Mouse (Mus musculus) heart, adult 2 months (tissue): ENCODE measurements around the gene Eid1. TPM values are rescaled to one million over a fixed set of nuclear protein-coding genes. Genes with fewer than 3 reads are reported as not detected.

Source experiments
- DNase-seq, 2 experiments: peaks; one replicate each; pipeline ENCODE4 v3.0.0; 2021
- H3K27ac ChIP-seq: fragments of 200-600 bp; 2 replicates; pipeline ENCODE4 v1.8.1; 2022
- H3K27me3 ChIP-seq: fragments of 200-500 bp; 2 replicates; pipeline ENCODE4 v1.6.1; 2012; ENCODE audit warnings: mild to moderate bottlenecking, low read length, inconsistent platforms, mixed read lengths; ENCODE audit not compliant: control insufficient read depth, insufficient read depth
- H3K36me3 ChIP-seq: fragments of 200-500 bp; 2 replicates; pipeline ENCODE4 v1.6.1; 2012; ENCODE audit warnings: low read length, inconsistent platforms; ENCODE audit not compliant: control insufficient read depth, insufficient read depth
- H3K4me1 ChIP-seq: fragments of 200-500 bp; 2 replicates; pipeline ENCODE4 v1.6.1; 2011; ENCODE audit warnings: low read length; ENCODE audit not compliant: control insufficient read depth, insufficient read depth
- H3K4me3 ChIP-seq: fragments of 200-600 bp; 2 replicates; pipeline ENCODE4 v1.8.1; 2022
- H3K79me2 ChIP-seq: fragments of 200-500 bp; replicated peaks from 2 replicates; pipeline ENCODE4 v1.6.1; 2012; ENCODE audit warnings: mild to moderate bottlenecking, inconsistent platforms, low read length, moderate library complexity, mixed read lengths; ENCODE audit not compliant: control insufficient read depth, insufficient read depth
- H3K9ac ChIP-seq: fragments of 200-500 bp; 2 replicates; pipeline ENCODE4 v1.6.1; 2012; ENCODE audit warnings: low read depth, mild to moderate bottlenecking, control low read depth, inconsistent platforms, low read length, mixed read lengths
- CTCF ChIP-seq: fragments of 200-600 bp; IDR thresholded peaks from 2 replicates; pipeline ENCODE4 v1.8.1; 2022; ENCODE audit warnings: antibody characterized with exemption, mild to moderate bottlenecking, moderate library complexity
- EP300 ChIP-seq: fragments of 200-500 bp; IDR thresholded peaks from 2 replicates; pipeline ENCODE4 v1.6.1; 2011; ENCODE audit warnings: low read depth, low read length, control low read depth; ENCODE audit not compliant: insufficient read depth
- POLR2A ChIP-seq: fragments of 200-500 bp; IDR thresholded peaks from 2 replicates; pipeline ENCODE4 v1.6.1; 2011; ENCODE audit warnings: mild to moderate bottlenecking, low read depth, low read length, control low read depth; ENCODE audit not compliant: insufficient read depth
- WGBS: fragments of 180-500 bp; shearing (Covaris S2); methylation state at CpG from one replicate; pipeline ENCODE4 v1.1.7; 2018; 5-methylcytosine and 5-hydroxymethylcytosine counted together
- intact Hi-C: fragments of 180-260 bp; cut with DNase I; formaldehyde crosslinking; loops from one replicate; pipeline ENCODE4 v1.15.1; 2025
- polyA plus RNA-seq: library from polyadenylated mRNA; depleted of rRNA; stranded (reverse); fragments of >200 nt; gene quantifications from 2 replicates; pipeline ENCODE4 v1.2.3, GENCODE M21; 2012; rRNA removed
- total RNA-seq, 2 experiments: library from RNA; stranded (reverse); gene quantifications; 2 replicates each; pipeline ENCODE4 v1.2.3; 2021

Gene Eid1
- total and polyA plus RNA-seq, 3 experiments, result 12.6 to 45.7 (median 44.3) TPM

- 28% methylated on average over 5 of the region's 5 CpGs for WGBS
Observed at GRCm38 (mm10) chr2:125706510-125706921, 33.6 kb downstream of the Eid1 start.

GRCm38 (mm10) chr2:125716599-125716998, 43.7 kb downstream of the Eid1 start:
- H3K9ac ChIP-seq, result no peak overlapping the region
- no peaks in the 10 kb centered on the region for H3K4me1 ChIP-seq
- TF ChIP-seq EP300 (no peak), CTCF (no peak), POLR2A (no peak)
- intact Hi-C loops, result no loop called here
- no peak for DNase-seq
- H3K4me3 ChIP-seq, result no peak overlapping the region
- no peaks in the 10 kb centered on the region for H3K36me3 ChIP-seq
- H3K27ac ChIP-seq, result no peak overlapping the region
- 75% methylated on average over 8 of the region's 8 CpGs for WGBS
- peaks cover under 1% of the 10 kb centered on the region; the same call in 1 of the 2 replicates for H3K27me3 ChIP-seq
- H3K79me2 ChIP-seq, result no peaks in the 10 kb centered on the region

More at GRCm38 (mm10) chr2:125706510-125706921, 33.6 kb downstream of the Eid1 start:
- H3K27me3 ChIP-seq, result no peaks in the 10 kb centered on the region
- H3K36me3 ChIP-seq, result no peaks in the 10 kb centered on the region
- TF ChIP-seq POLR2A (no peak), CTCF (no peak), EP300 (no peak)
- H3K4me3 ChIP-seq, result no peak overlapping the region
- H3K27ac ChIP-seq, result no peak overlapping the region
- DNase-seq, result no peak
- intact Hi-C loops, result no loop called here
- H3K9ac ChIP-seq, result no peak overlapping the region
- H3K79me2 ChIP-seq, result no peaks in the 10 kb centered on the region
- H3K4me1 ChIP-seq, result peaks cover 2% of the 10 kb centered on the region

GRCm38 (mm10) chr2:125723086-125723407, 50.2 kb downstream of the Eid1 start:
- H3K27me3 ChIP-seq, result peaks cover 4% of the 10 kb centered on the region; the same call in 1 of the 2 replicates
- intact Hi-C loops, result no loop called here
- H3K4me3 ChIP-seq, result peak overlapping the region; percentile 47; the same call in 1 of the 2 replicates
- H3K27ac ChIP-seq, result no peak overlapping the region
- no peak for TF ChIP-seq EP300
- no peak for TF ChIP-seq POLR2A
- no peak for TF ChIP-seq CTCF
- H3K4me1 ChIP-seq, result no peaks in the 10 kb centered on the region
- H3K9ac ChIP-seq, result peak overlapping the region; percentile 38; the same call in 1 of the 2 replicates
- no peaks in the 10 kb centered on the region for H3K79me2 ChIP-seq
- DNase-seq, result no peak
- 11% methylated on average over 18 of the region's 18 CpGs for whole genome bisulfite sequencing
- H3K36me3 ChIP-seq, result no peaks in the 10 kb centered on the region

GRCm38 (mm10) chr2:125723408-125724085, 50.7 kb downstream of the Eid1 start:
- intact Hi-C loops, result no loop called here
- Histone ChIP-seq H3K9ac (peak overlapping the region; percentile 38), H3K27ac (no peak overlapping the region), H3K27me3 (peaks cover 4% of the 10 kb centered on the region; the same call in 1 of the 2 replicates), H3K4me3 (peak overlapping the region; percentile 47), H3K36me3 (no peaks in the 10 kb centered on the region), H3K79me2 (no peaks in the 10 kb centered on the region), H3K4me1 (no peaks in the 10 kb centered on the region)
- TF ChIP-seq CTCF, result peak; percentile 59
- no peak for TF ChIP-seq POLR2A
- DNase-seq, result peak; percentile 60 to 71
- WGBS, result 1% methylated on average over 34 of the region's 34 CpGs

GRCm38 (mm10) chr2:125724086-125724430, 51.2 kb downstream of the Eid1 start, which contains the start of gene Shc4:
Gene Shc4, minus strand, starts transcription at chr2:125724148.
- no peak for TF ChIP-seq POLR2A
- H3K4me3 ChIP-seq, result peak within 1 kb of the TSS; percentile 47
- DNase-seq, result peak in 1 of 2 experiments; percentile 10
- H3K36me3 ChIP-seq, result no peaks in the 10 kb centered on the region
- intact Hi-C loops, result no loop called here
- H3K9ac ChIP-seq, result peak within 1 kb of the TSS; percentile 38
- H3K79me2 ChIP-seq, result no peaks in the 10 kb centered on the region
- H3K4me1 ChIP-seq, result no peaks in the 10 kb centered on the region
- H3K27ac ChIP-seq, result no peak within 1 kb of the TSS
- peaks cover 4% of the 10 kb centered on the region; the same call in 1 of the 2 replicates for H3K27me3 ChIP-seq
- under 1% methylated on average over 15 of the region's 15 CpGs for WGBS

Other genes starting within 250 kb of the Eid1 start
- gene Gm9913, start 168.0 kb upstream of the Eid1 start, total RNA-seq, result under 1 TPM; 0.21 to 0.23 TPM
- 0.29 and 0.35 TPM in 2 replicates for gene Gm9913, start 168.0 kb upstream of the Eid1 start, polyA plus RNA-seq
- gene Fbn1, start 165.1 kb upstream of the Eid1 start, total RNA-seq, result 10 to 100 TPM; 28.8 to 43.9 TPM
- 15.0 and 27.6 TPM in 2 replicates for gene Fbn1, start 165.1 kb upstream of the Eid1 start, polyA plus RNA-seq
- 1 to 10 TPM; 1.4 TPM for gene Cep152, start 48.0 kb upstream of the Eid1 start, total RNA-seq
- 0.51 and 1.2 TPM in 2 replicates for gene Cep152, start 48.0 kb upstream of the Eid1 start, polyA plus RNA-seq
- under 1 TPM; 0.44 to 0.77 TPM for gene Shc4, start 51.1 kb downstream of the Eid1 start, total RNA-seq
- 0.31 and 0.38 TPM in 2 replicates for gene Shc4, start 51.1 kb downstream of the Eid1 start, polyA plus RNA-seq
- 10 to 100 TPM; 23.1 to 28.9 TPM for gene Secisbp2l, start 109.8 kb downstream of the Eid1 start, total RNA-seq
- 6.9 and 10.6 TPM in 2 replicates for gene Secisbp2l, start 109.8 kb downstream of the Eid1 start, polyA plus RNA-seq
- 10 to 100 TPM; 10.1 TPM for gene Galk2, start 186.0 kb downstream of the Eid1 start, total RNA-seq
- 8.9 and 10.6 TPM in 2 replicates for gene Galk2, start 186.0 kb downstream of the Eid1 start, polyA plus RNA-seq
- gene Cops2, start 186.0 kb downstream of the Eid1 start, total RNA-seq, result 10 to 100 TPM; 83.9 to 85.4 TPM
- 10.3 and 29.0 TPM in 2 replicates for gene Cops2, start 186.0 kb downstream of the Eid1 start, polyA plus RNA-seq